Mouse (Mus musculus) heart, postnatal 0 days (tissue): ENCODE measurements around the gene Pfkfb4.

Experiments
- CTCF ChIP-seq: IDR thresholded peaks from 2 replicates; pipeline ENCODE4 v1.5.1; 2016; ENCODE audit warnings: antibody characterized with exemption, control low read depth, low read depth
- EP300 ChIP-seq: IDR thresholded peaks from 2 replicates; pipeline ENCODE4 v1.6.1; 2016; ENCODE audit warnings: antibody characterized with exemption, low read depth

DNA sequence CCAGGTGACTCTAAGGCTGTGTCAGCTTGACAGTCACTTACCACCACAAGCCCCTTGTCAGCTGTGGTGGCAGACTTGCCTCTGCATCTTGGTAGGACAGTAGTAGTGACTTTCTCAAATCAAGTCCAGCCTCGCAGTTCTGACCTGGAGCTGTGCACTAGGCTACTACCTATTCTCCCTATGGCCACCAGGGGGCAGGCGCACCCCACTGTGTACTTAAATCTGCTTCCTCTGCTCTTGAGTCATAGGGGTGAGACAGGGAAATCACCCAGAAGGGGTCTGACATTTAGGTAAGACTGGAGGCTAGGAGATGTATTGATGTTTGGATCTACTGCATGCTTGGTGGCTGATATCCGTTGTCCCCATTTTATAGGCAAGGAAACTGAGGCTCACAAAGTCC, 9.1 kb downstream of the Pfkfb4 start:
- TF ChIP-seq CTCF (peak; percentile 97), EP300 (no peak)
